Mouse (Mus musculus) intestine, embryonic 15.5 days (tissue): ENCODE measurements around the gene Tor1aip2. TPM values are rescaled to one million over a fixed set of nuclear protein-coding genes. Genes with fewer than 3 reads are reported as not detected.

Source experiments
- ATAC-seq: fragments of 200-750 bp; cut with Nextera tagmentation; 2 replicates; pipeline ENCODE4 v1.8.0; 2017; ENCODE audit warnings: moderate TSS enrichment, moderate library complexity
- H3K27ac ChIP-seq: fragments of 300-500 bp; sonication (generic); 2 replicates; pipeline ENCODE4 v1.5.1; 2015; ENCODE audit warnings: mild to moderate bottlenecking, inconsistent platforms
- H3K27me3 ChIP-seq: fragments of 300-500 bp; sonication (generic); replicated peaks from 2 replicates; pipeline ENCODE4 v1.6.1; 2015; ENCODE audit warnings: inconsistent platforms
- H3K36me3 ChIP-seq: fragments of 300-500 bp; sonication (generic); 2 replicates; pipeline ENCODE4 v1.6.1; 2015; ENCODE audit warnings: inconsistent platforms
- H3K4me1 ChIP-seq: fragments of 300-500 bp; sonication (generic); replicated peaks from 2 replicates; pipeline ENCODE4 v1.6.1; 2015; ENCODE audit warnings: inconsistent platforms
- H3K4me2 ChIP-seq: fragments of 300-500 bp; sonication (generic); replicated peaks from 2 replicates; pipeline ENCODE4 v1.6.1; 2015; ENCODE audit warnings: mild to moderate bottlenecking, inconsistent platforms
- H3K4me3 ChIP-seq: fragments of 300-500 bp; sonication (generic); replicated peaks from 2 replicates; pipeline ENCODE4 v1.5.1; 2015; ENCODE audit warnings: inconsistent platforms
- H3K9ac ChIP-seq: fragments of 300-500 bp; sonication (generic); 2 replicates; pipeline ENCODE4 v1.6.1; 2015; ENCODE audit warnings: inconsistent platforms
- H3K9me3 ChIP-seq: fragments of 300-500 bp; sonication (generic); 2 replicates; pipeline ENCODE4 v1.6.1; 2016; ENCODE audit warnings: inconsistent platforms
- WGBS: fragments of 180-500 bp; shearing (Covaris S2); methylation state at CpG from one replicate; pipeline ENCODE4 v1.1.7; 2015; 5-methylcytosine and 5-hydroxymethylcytosine counted together
- polyA plus RNA-seq: library from polyadenylated mRNA; unstranded; fragments of >200 nt; fragmentation: Nextera tagmentation; extraction: Ambion mirVana; gene quantifications from 2 replicates; pipeline ENCODE4 v1.2.1, GENCODE M21; 2015

The Tor1aip2 gene
- polyA plus RNA-seq, 1 experiment from 2014 or later, result 139 TPM

DNA sequence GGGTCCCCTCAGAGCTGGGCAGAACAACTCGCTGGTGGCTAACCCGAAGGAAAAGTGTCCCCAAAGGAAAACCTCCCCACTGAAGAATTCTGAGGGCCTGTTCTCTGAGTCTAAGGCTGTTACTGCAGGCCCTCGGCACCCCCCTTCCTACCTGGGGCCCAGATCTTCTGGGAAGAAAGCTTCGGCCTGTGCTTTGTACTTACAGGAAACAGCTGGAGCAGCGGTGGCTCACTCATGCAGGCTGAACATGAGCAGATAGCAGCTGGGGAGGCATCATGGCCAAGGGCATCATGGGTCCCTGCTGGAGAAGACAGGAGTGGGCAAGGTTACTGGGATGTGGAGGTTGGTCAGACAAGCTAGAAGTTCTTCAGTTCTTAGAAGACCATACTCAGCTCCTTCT, 52.4 kb downstream of the Tor1aip2 start:
- Histone ChIP-seq H3K4me1 (no peaks in the 10 kb centered on the region; the same call in 1 of the 2 replicates), H3K9ac (no peak overlapping the region), H3K4me2 (no peak overlapping the region), H3K27me3 (no peaks in the 10 kb centered on the region), H3K4me3 (no peak overlapping the region), H3K27ac (no peak overlapping the region), H3K9me3 (no peaks in the 10 kb centered on the region), H3K36me3 (no peaks in the 10 kb centered on the region)
- 69% methylated on average over 5 of the region's 5 CpGs for WGBS
- no peak for ATAC-seq

GRCm38 (mm10) chr1:156089561-156089960, 54.4 kb downstream of the Tor1aip2 start:
- H3K9ac ChIP-seq, result no peak overlapping the region
- no peaks in the 10 kb centered on the region for H3K27me3 ChIP-seq
- H3K4me2 ChIP-seq, result no peak overlapping the region
- H3K36me3 ChIP-seq, result no peaks in the 10 kb centered on the region
- no peak overlapping the region for H3K4me3 ChIP-seq
- H3K27ac ChIP-seq, result no peak overlapping the region
- no peak for ATAC-seq
- no peaks in the 10 kb centered on the region for H3K9me3 ChIP-seq
- whole genome bisulfite sequencing, result 77% methylated on average over 8 of the region's 8 CpGs
- no peaks in the 10 kb centered on the region; the same call in 1 of the 2 replicates for H3K4me1 ChIP-seq

- Histone ChIP-seq H3K4me3 (no peak overlapping the region), H3K36me3 (no peaks in the 10 kb centered on the region), H3K9me3 (no peaks in the 10 kb centered on the region), H3K4me1 (no peaks in the 10 kb centered on the region; the same call in 1 of the 2 replicates), H3K27me3 (no peaks in the 10 kb centered on the region), H3K9ac (no peak overlapping the region), H3K4me2 (no peak overlapping the region), H3K27ac (no peak overlapping the region)
- WGBS, result 53% methylated on average over 4 of the region's 4 CpGs
- peak; percentile 62 for ATAC-seq
These were observed 54.8 kb downstream of the Tor1aip2 start for GRCm38 (mm10) chr1:156090042-156090441.

- Histone ChIP-seq H3K9me3 (no peaks in the 10 kb centered on the region), H3K27ac (no peak overlapping the region), H3K4me2 (no peak overlapping the region), H3K36me3 (no peaks in the 10 kb centered on the region), H3K27me3 (no peaks in the 10 kb centered on the region), H3K9ac (no peak overlapping the region), H3K4me3 (no peak overlapping the region), H3K4me1 (no peaks in the 10 kb centered on the region; the same call in 1 of the 2 replicates)
- WGBS, result 80% methylated on average over 4 of the region's 4 CpGs
- no peak for ATAC-seq
These were observed 56.6 kb downstream of the Tor1aip2 start for GRCm38 (mm10) chr1:156091811-156092210.

- no peaks in the 10 kb centered on the region for H3K36me3 ChIP-seq
- ATAC-seq, result no peak
- no peaks in the 10 kb centered on the region for H3K27me3 ChIP-seq
- H3K9ac ChIP-seq, result no peak overlapping the region
- no peaks in the 10 kb centered on the region for H3K4me1 ChIP-seq
- no peak overlapping the region for H3K4me3 ChIP-seq
- no peak overlapping the region for H3K4me2 ChIP-seq
- no peak overlapping the region for H3K27ac ChIP-seq
- H3K9me3 ChIP-seq, result no peaks in the 10 kb centered on the region
- WGBS, result 80% methylated on average over 2 of the region's 2 CpGs
These were observed 68.6 kb downstream of the Tor1aip2 start for GRCm38 (mm10) chr1:156103763-156104162.

- no peak overlapping the region for H3K27ac ChIP-seq
- no peaks in the 10 kb centered on the region for H3K36me3 ChIP-seq
- H3K4me3 ChIP-seq, result no peak overlapping the region
- no peak for ATAC-seq
- H3K4me1 ChIP-seq, result no peaks in the 10 kb centered on the region
- H3K9ac ChIP-seq, result no peak overlapping the region
- 66% methylated on average over 2 of the region's 2 CpGs for WGBS
- H3K4me2 ChIP-seq, result no peak overlapping the region
- H3K9me3 ChIP-seq, result no peaks in the 10 kb centered on the region
- H3K27me3 ChIP-seq, result no peaks in the 10 kb centered on the region
These were observed 70.2 kb downstream of the Tor1aip2 start for GRCm38 (mm10) chr1:156105381-156105780.

- Histone ChIP-seq H3K4me3 (no peak overlapping the region), H3K9ac (no peak overlapping the region), H3K4me2 (no peak overlapping the region), H3K36me3 (no peaks in the 10 kb centered on the region), H3K9me3 (no peaks in the 10 kb centered on the region), H3K27ac (no peak overlapping the region), H3K4me1 (no peaks in the 10 kb centered on the region), H3K27me3 (no peaks in the 10 kb centered on the region)
- 79% methylated on average over 2 of the region's 2 CpGs for WGBS
- no peak for ATAC-seq
These were observed 72.2 kb downstream of the Tor1aip2 start for GRCm38 (mm10) chr1:156107424-156107823.

GRCm38 (mm10) chr1:156108400-156108799, 73.2 kb downstream of the Tor1aip2 start:
- ATAC-seq, result no peak
- no peak overlapping the region for H3K27ac ChIP-seq
- no peaks in the 10 kb centered on the region for H3K27me3 ChIP-seq

GRCm38 (mm10) chr1:156111090-156111489, 75.9 kb downstream of the Tor1aip2 start:
- H3K4me3 ChIP-seq, result no peak overlapping the region
- no peaks in the 10 kb centered on the region for H3K9me3 ChIP-seq
- H3K27ac ChIP-seq, result no peak overlapping the region
- H3K4me2 ChIP-seq, result no peak overlapping the region
- ATAC-seq, result no peak
- 74% methylated on average over 9 of the region's 9 CpGs for WGBS
- H3K4me1 ChIP-seq, result no peaks in the 10 kb centered on the region
- H3K9ac ChIP-seq, result no peak overlapping the region
- H3K27me3 ChIP-seq, result no peaks in the 10 kb centered on the region
- H3K36me3 ChIP-seq, result no peaks in the 10 kb centered on the region

More at GRCm38 (mm10) chr1:156108400-156108799, 73.2 kb downstream of the Tor1aip2 start:
- Histone ChIP-seq H3K4me2 (no peak overlapping the region), H3K9ac (no peak overlapping the region), H3K4me3 (no peak overlapping the region), H3K9me3 (no peaks in the 10 kb centered on the region), H3K36me3 (no peaks in the 10 kb centered on the region), H3K4me1 (no peaks in the 10 kb centered on the region)
- WGBS, result 39% methylated on average over 10 of the region's 10 CpGs

GRCm38 (mm10) chr1:156111728-156112127, 76.5 kb downstream of the Tor1aip2 start:
- Histone ChIP-seq H3K4me1 (no peaks in the 10 kb centered on the region), H3K4me2 (0 out of 2 replicates have a peak overlapping the region, but pooled peaks have one; percentile 22), H3K9ac (no peak overlapping the region), H3K36me3 (no peaks in the 10 kb centered on the region), H3K27ac (no peak overlapping the region), H3K27me3 (no peaks in the 10 kb centered on the region), H3K4me3 (no peak overlapping the region), H3K9me3 (no peaks in the 10 kb centered on the region)
- peak; percentile 71 for ATAC-seq
- WGBS, result 28% methylated on average over 12 of the region's 12 CpGs

GRCm38 (mm10) chr1:156112142-156112541, 76.9 kb downstream of the Tor1aip2 start:
- Histone ChIP-seq H3K4me2 (0 out of 2 replicates have a peak overlapping the region, but pooled peaks have one; percentile 22), H3K9me3 (no peaks in the 10 kb centered on the region), H3K9ac (no peak overlapping the region), H3K4me1 (no peaks in the 10 kb centered on the region), H3K27me3 (no peaks in the 10 kb centered on the region), H3K27ac (no peak overlapping the region), H3K4me3 (no peak overlapping the region), H3K36me3 (no peaks in the 10 kb centered on the region)
- ATAC-seq, result no peak
- 51% methylated on average over 7 of the region's 7 CpGs for WGBS

DNA sequence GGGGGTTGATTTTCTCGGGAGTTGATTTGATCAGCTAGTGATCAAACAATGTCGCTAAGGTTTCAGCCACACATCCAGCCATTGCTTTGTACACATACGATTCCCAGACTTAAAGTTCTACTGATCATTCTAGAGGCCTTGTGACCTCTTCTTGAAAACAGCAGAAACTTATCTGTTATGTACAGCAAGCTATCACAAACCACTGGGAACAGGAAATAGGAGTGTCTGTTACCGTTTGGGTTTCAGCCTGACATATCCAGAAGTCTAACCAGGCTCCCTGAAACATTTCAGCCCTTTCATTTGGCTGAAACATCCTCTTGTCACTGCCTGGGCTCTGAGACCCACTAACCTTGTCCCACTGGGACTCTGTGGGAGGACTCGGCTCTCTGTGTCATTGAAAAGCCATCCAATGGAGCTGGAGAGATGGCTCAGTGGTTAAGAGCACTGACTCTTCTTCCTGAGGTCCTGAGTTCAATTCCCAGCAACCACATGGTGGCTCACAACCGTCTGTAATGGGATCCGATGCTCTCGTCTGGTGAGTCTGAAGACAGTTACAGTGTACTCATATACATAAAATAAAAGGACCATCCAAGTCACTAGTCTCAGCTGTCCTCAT, 78.8 kb downstream of the Tor1aip2 start:
- Histone ChIP-seq H3K27ac (no peak overlapping the region), H3K4me1 (no peaks in the 10 kb centered on the region), H3K36me3 (no peaks in the 10 kb centered on the region), H3K9ac (no peak overlapping the region), H3K4me3 (no peak overlapping the region), H3K9me3 (no peaks in the 10 kb centered on the region), H3K4me2 (no peak overlapping the region), H3K27me3 (no peaks in the 10 kb centered on the region)
- 69% methylated on average over 8 of the region's 8 CpGs for WGBS
- ATAC-seq, result no peak

- no peak for ATAC-seq
- 49% methylated on average over 3 of the region's 3 CpGs for WGBS
- no peak overlapping the region for H3K4me3 ChIP-seq
- H3K9me3 ChIP-seq, result no peaks in the 10 kb centered on the region
- H3K4me1 ChIP-seq, result no peaks in the 10 kb centered on the region
- no peaks in the 10 kb centered on the region for H3K36me3 ChIP-seq
- no peak overlapping the region for H3K4me2 ChIP-seq
- no peak overlapping the region for H3K9ac ChIP-seq
- no peak overlapping the region for H3K27ac ChIP-seq
- no peaks in the 10 kb centered on the region for H3K27me3 ChIP-seq
These were observed 81.6 kb downstream of the Tor1aip2 start for GRCm38 (mm10) chr1:156116770-156117169.
